Mouse (Mus musculus) large intestine, adult 2 months (tissue): ENCODE results near the gene Ran. TPM values are rescaled to one million over a fixed set of nuclear protein-coding genes. Genes with fewer than 3 reads are reported as not detected.
A peak's percentile ranks its signal among the peaks of the same experiment; 100 is the strongest.

Experiments used
- DNase-seq: peaks from one replicate; pipeline ENCODE4 v3.0.0-alpha.2; 2012; ENCODE audit warnings: low read depth, low spot score
- WGBS: fragments of 180-500 bp; shearing (Covaris S2); methylation state at CpG from one replicate; pipeline ENCODE4 v1.1.7; 2018; 5-methylcytosine and 5-hydroxymethylcytosine counted together
- polyA plus RNA-seq: library from polyadenylated mRNA; depleted of rRNA; stranded (reverse); fragments of >200 nt; gene quantifications from 2 replicates; pipeline ENCODE4 v1.2.3, GENCODE M21; 2012; rRNA removed

Ran gene
- polyA plus RNA-seq, 1 experiment: 97.4 TPM

DNA sequence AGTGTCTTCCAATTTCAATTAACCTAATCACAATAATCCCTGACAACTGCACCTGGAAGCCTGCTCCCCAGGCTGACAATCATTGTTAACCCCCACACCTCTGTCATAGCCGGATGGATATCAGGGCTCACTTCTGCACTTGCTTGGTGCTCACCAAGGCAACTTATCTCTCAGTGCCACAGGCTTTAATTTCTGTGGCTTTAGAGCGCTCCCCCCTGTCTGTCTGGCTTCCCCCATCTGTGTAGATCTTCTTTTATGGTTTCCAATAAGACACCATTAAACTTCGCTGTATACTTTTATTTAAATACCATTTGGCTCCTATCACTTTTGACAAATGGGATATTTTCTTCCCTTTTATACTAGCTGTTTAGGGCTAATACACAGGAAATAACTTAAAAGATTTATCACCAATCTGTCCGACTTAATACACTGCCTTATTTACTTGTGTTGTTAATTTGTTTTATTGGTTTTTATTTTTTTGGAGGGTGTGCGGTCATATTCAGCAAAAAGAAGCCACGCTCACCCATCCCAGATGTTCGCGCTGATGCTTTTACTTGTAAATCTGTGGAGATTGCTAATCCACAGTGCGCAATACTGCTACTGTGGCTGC, 34.9 kb downstream of the Ran start:
- WGBS: 63% methylated on average over 9 of the region's 9 CpGs
- no peak for DNase-seq

DNA sequence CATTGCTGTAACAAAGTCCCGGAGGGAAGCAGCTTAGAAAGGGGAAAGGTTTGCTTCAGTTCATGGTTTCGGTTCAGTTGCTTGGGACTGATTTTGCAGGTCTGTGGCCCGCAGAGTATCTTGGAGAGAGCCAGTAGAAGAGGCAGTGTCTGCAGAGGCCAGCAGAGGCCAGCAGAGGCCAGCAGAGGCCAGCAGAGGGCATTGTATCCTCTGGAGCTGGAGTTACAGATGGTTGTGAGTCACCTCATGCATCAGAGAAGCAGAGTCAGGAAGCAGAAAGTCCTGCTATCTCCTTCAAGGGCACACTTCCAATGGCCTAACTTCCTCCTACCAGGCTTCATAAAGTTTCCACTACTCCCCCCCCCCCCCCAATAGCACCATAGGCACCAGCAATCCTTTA, 39.2 kb downstream of the Ran start:
- DNase-seq: no peak
- 86% methylated on average over 3 of the region's 3 CpGs for WGBS

DNA sequence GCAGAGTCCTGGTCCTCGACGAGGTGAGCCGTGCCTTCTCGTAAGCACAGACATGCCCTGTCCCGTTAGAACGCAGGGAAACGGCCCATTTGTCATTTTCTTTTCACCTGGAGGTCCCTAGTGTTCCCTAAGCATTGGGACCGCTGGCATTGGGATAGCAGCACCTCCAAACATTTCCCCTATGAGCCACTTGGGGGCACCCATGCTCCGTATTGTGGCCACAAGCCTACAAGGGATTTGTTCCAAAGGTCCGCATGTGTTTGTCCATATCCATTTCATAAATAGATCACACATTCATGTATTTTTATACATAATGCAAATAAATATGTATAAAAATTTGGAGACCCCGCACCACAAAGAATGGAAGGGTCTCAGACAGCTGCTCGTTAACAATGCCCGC, 41.7 kb downstream of the Ran start:
- whole genome bisulfite sequencing: 23% methylated on average over 13 of the region's 13 CpGs
- peak; percentile 29 for DNase-seq

DNA sequence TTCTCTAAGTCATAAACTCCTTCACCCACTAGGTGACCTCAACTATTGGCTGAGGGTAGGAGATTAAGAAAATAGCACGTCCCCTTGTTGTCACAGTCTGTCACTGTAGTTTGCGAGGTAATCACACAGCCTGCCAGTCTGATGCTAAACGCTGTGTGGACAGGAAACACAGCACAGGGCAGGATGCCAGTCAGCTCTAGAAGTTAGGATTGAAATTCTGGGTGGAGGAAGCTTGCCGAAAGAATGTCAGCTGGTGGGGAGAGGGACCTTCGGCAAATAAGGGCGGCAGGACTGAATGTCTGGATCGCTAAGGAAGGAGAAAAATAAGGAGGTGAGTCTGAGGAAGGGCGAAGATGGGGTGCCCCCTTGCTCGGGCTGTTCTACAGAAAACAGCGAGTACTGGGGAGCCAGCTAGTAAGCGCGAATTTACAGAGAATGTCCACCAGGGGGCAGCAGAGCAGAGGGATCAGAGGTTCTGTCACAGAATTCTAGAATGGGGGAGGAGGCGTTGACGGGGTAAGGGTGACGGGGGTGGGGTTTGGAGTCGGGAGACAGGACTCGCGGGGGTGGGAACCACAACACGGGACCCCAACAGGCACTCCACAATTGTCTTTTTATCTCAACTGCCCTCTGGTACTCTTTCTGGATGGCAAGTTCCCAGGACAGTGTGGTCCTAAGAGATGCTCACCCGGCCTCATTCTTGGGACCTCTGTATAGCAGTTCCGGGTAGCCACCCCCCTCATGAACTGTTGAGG, 43.3 kb downstream of the Ran start:
- DNase-seq: peak; percentile 40
- 6% methylated on average over 21 of the region's 21 CpGs for WGBS

DNA sequence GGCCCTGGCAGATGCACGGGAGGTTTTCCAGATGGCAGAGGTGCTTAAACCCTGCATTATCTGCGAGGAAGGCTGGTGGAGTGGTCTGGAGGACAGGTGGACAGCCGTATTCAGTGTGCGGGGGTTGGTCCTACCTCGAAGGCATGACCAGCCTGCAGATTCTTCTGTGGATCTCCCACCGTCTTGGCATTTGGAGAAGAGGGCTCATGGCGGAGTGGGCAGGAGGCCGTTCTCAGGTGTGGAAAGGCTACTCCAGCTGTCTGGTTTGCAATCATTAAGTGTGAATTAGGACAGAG, 43.9 kb downstream of the Ran start:
- DNase-seq: no peak
- WGBS: 51% methylated on average over 8 of the region's 8 CpGs

DNA sequence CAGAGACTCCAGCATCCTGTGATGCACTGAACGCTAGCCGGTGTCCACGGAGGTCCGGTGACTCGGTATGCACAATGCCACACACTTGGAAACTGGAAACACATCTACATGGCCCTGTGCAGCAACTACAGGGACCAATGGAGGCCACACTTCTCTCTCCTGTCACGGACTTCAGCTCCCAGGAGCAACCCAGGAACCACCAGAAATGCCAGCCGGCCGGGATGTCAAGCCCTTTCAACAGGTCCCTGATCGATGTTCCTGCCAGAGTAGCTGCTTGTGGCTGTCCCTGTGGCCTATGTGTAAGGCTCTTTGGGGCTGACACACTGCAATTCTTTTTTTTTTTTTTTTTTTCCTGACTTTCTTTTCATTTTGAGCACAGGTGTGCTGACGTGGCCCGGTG, 44.3 kb downstream of the Ran start:
- no peak for DNase-seq
- 80% methylated on average over 11 of the region's 11 CpGs for WGBS

DNA sequence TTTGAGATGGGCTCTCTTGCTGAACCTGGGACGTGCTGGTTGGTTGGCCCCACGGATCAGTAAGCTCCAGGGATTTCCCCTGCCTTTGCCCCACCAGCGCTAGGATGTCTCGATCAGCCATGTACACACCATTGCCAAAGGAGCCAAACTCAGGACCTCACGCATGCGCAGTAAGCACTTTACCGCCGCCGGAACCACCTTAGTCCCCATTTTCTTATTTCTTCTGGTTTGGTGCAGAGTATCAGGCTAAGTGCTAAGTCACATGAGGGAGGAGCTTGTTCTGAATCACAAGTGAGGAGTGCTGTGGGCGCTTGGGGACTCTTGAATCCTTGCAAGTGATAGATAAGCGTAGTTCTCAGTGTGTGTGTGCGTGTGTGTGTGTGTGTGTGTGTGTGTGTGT, 45.4 kb downstream of the Ran start:
- 86% methylated on average over 12 of the region's 12 CpGs for WGBS
- no peak for DNase-seq

DNA sequence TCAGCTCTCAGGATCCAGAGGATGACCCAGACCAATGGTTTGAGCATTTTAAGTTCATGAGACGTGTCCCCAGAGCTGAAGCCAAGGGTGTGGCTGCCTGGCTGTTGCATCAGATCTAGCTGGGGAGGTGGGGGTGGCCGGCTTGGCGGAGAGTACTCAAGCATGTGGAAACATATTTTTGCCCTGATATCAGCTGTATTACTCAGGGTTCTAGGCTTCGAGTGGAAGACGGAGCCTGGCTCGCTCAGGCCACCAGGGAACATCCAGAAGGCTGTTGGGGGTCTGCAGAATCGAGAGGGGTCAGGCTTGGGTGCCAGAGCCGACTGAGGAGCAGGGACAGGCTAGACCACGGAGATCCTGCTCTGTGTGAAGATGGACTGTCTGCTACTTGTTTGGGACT, 46.1 kb downstream of the Ran start:
- no peak for DNase-seq

DNA sequence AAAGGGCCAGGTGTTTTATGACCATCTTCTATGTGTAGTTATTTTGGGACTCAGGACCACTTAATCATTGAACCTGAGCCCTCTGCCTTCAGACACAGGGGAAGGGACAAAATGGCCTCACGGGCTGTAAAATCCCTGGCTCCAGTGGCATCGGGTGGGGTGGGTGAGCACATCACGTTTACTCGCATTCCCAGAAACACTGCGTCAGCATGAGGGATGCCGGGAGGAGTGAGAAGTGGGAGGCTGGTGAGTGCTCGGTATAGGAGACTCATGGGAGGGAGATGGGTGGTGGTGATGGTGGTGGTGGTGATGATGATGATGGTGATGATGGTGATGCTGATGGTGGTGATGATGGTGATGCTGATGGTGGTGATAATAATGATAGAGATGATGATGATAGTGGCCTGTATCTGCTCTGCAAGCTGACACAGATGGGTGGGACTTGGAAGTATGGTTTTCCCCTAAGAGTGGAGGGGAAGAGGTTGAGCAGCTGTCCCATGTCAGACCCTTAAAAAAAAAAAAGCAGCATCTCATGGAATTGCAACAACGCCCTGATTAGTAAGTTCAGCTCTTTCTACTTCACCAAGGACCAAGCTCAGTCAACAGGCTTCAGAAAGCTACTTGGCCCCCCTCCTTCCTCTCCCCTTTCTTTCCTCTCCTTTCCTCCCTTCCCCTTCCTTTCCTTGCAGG, 46.8 kb downstream of the Ran start:
- WGBS: 68% methylated on average over 8 of the region's 8 CpGs
- no peak for DNase-seq

More for the DNA sequence above, 46.1 kb downstream of the Ran start:
- WGBS: 57% methylated on average over 9 of the region's 9 CpGs

DNA sequence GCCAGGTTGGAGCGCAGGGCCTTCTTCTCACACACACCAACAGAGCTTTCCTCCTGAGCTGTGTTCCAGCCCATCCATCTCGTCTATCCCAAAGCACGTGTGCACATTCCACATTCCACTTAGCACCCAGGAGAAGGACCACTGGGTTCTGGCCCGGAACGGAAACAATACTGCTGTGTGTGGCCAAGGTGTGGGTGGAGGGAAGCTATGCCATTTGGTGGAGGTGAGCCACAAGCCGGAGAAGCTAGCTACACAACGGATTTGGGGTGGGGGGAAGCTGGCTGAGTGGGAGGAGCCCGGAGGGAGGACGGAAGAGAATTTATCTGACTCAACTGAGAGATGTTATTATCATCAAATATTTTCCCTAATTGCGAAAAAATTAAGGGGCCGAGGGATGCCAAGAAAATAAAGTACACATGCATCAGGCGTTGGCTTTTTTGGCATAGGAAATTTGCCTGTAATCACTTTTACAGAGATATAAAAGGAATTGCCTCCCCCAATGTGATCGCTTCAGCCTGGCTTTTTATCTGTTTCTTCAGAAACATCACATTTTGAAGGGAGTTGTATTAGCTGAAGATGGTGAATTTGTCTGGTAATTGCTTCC, 47.5 kb downstream of the Ran start:
- DNase-seq: no peak
- WGBS: 66% methylated on average over 13 of the region's 13 CpGs

DNA sequence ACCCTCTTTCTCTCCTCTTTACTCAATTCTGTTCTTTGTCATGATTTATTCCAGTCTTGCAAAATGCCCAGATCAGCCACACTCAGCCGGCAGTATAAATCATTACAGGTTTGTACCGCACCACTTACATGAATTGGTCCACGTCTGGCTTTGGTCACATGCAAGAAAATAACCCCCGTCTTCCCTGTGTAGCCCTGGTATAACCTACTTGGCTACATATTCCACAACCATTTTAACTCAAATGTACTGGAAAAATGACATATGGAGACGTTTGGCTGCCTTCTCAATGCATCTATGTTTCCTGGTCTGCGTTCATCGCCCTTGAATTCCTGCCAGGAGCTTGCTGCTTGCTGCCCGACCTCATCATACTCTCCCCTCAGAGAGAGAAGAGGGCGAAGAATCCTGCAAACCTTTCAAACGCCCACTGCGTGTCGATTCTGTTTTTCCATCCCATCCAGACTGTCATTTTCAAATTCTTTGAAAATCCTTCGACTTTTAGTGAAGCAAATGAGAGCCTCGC, 52.0 kb downstream of the Ran start:
- WGBS: 71% methylated on average over 14 of the region's 14 CpGs
- no peak for DNase-seq

DNA sequence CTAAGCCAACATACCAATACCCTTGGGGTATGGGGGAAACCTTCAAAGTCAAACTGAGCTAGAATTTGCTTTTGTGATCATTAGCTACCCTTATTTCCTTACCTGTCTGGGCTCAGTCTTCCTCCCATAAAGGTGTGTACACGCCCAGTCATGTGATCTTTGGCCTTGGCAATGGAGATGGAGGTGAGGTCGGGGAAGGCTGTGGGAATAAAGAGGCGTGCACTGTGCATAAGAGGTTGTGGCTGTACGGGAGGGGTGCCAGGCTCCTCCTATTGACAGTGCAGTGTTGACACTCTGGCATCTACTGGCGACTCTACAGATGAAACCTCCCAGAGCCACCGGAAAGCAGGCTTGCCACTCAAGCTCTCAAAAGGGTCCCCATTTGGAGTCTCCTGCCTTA, 53.5 kb downstream of the Ran start:
- 28% methylated on average over 6 of the region's 6 CpGs for WGBS
- peak; percentile 88 for DNase-seq

Other genes starting within 250 kb of the Ran start
- 1.1 and 1.8 TPM in 2 replicates for gene Rimbp2, start 66.6 kb upstream of the Ran start, polyA plus RNA-seq
- gene Stx2, start 11.5 kb upstream of the Ran start, polyA plus RNA-seq: 8.9 TPM in 2 replicates
- 8.0 and 11.0 TPM in 2 replicates for gene Adgrd1, start 76.7 kb downstream of the Ran start, polyA plus RNA-seq